Mouse (Mus musculus): ENCODE results near the gene Siah3.

The Siah3 gene

DNA sequence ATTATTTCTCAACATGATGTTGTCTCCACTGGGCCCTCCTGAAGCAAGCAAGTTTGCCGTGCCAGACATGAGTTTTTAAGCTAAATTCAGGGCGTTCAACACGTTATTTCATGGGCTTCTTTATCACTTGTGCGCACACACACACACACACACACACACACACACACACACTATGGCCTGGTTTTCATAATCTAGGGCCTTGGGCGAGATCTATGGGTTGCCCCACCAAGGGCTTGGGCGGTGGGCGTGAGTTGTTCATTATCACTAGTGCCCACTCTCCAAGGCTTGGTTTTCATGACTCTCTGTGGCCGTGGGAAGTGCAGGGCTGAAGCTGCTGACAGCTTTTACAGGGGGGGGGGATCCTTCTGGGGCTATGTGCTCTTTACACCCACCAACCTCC is 63.9 kb downstream of the Siah3 start:
- in situ Hi-C loops (cut with MboI), result no loop called here

GRCm38 (mm10) chr14:75524648-75525047 is 68.9 kb downstream of the Siah3 start:
- in situ Hi-C loops (cut with MboI), result no loop called here

DNA sequence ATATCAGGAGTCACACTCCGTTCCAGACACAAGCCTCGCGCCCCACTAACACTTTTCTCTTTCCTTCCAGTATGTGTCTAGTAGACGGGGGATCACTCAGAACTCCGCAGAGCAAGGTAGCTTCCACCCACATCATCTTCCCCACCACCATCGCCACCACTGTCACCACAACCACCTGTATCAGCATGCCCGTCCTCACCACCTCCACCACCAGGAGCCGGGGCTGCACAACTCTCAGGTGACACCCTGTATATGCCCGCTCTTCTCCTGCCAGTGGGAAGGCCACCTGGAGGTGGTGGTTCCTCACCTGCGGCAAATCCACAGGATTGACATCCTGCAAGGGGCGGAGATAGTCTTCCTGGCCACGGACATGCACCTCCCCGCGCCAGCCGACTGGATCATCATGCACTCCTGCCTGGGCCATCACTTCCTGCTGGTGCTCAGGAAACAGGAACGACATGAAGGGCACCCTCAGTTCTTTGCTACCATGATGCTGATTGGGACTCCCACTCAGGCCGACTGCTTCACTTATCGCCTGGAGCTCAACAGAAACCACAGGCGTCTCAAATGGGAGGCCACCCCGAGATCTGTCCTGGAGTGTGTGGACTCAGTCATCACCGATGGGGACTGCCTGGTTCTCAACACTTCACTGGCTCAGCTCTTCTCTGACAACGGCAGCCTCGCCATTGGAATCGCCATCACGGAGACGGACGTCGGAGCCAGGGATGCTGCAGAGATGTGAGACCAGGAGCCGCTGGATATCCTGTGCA is 69.8 kb downstream of the Siah3 start:
- in situ Hi-C loops (cut with MboI), result no loop called here

DNA sequence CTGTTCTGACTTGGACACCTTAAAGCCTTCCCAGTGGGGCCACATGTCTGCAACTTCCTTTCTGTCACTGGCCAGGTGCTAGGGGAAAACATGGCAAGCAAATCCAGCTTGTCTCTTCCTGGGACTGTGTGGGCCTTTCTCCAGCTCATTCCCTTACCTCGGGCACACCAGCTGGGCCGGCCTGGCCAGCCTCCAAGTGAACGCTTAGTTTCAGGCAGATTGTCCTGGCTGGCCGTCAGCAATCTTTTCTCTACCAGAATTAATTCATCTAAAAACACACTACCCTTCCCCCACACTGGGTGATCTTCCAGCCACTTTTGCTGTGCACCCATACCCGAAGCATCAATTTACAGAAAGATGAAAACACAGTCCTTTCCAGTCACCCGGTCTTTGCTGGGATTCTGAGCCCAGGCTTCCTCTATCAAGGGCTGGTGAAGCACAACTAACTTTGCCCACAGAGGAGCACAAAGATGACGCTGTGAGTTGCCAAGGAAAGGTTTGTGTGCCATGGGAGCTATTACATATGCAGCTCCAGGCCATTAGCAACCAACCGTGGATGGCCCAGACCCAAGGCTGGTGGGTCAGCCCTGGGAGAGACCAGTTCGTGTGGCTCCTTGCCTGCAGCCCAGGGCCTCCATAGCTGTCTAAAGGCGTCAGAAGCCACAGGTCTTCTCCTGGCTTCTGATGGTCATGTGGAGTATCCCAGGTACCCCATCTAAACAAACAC is 71.8 kb downstream of the Siah3 start:
- in situ Hi-C loops (cut with MboI), result no loop called here

- in situ Hi-C loops (cut with MboI), result no loop called here
These were observed 75.1 kb downstream of the Siah3 start for GRCm38 (mm10) chr14:75530815-75531353.

DNA sequence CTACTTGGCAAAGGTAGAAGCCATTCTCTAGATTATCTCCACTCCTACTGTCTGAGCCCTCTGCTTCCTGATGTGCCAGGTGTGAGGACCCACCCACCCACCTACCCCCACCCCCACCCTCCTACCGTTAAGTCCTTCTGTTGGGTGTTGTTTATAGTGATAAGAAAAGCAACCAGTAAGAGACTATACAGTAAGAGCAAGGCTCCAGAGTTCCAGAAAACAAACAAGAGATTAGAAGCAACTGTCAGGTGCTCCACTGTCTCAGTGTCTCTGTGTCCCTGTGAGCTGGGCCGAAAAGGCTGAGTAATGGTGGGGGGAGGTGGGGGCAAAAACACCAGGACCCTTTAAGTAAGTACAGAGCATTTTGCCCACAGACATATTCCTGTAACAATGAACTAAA is 83.4 kb downstream of the Siah3 start:
- in situ Hi-C loops (cut with MboI), result no loop called here

- in situ Hi-C loops (cut with MboI), result no loop called here
These were observed 84.6 kb downstream of the Siah3 start for GRCm38 (mm10) chr14:75540216-75540995.

DNA sequence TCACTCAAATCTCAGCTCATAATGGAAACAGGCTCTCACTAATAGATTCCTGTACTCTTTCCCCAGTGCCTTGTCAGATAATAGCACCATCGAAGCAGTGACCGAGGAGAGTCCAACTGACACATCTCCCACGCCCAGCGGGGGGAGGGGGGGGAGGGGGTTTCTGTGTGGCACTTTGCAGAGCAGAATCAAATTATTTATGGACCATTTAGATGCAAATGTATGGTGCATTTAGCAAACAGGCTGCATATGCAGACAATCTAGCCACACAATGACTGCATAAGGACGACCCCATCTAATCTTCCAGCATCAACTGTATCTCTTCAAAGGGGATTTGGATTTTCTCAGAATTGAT is 85.2 kb downstream of the Siah3 start:
- in situ Hi-C loops (cut with MboI), result no loop called here

GRCm38 (mm10) chr14:75541731-75542130 is 85.9 kb downstream of the Siah3 start:
- in situ Hi-C loops (cut with MboI), result no loop called here

GRCm38 (mm10) chr14:75561577-75562331 is 106.0 kb downstream of the Siah3 start:
- in situ Hi-C loops (cut with MboI), result no loop called here

- in situ Hi-C loops (cut with MboI), result no loop called here
These were observed 109.9 kb downstream of the Siah3 start for GRCm38 (mm10) chr14:75565534-75566140.

DNA sequence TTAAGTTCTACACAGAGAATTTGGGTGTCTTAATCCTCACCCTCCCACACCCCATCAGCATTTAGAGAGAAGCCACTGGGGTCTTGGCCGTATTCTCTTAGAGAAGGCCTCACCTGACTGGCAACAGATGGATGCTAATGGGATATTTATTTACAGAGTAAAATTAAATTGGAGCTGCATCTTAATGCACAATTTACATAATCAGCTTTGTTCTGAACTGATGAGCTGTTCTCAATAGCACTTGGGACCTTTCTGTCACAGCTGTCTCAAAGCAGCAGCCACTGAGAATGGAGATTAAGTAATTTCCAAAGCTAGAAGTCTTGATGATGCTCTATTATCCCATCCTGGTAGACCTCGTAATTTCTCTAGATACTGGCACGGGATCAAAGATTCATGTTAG is 110.5 kb downstream of the Siah3 start:
- in situ Hi-C loops (cut with MboI), result no loop called here

DNA sequence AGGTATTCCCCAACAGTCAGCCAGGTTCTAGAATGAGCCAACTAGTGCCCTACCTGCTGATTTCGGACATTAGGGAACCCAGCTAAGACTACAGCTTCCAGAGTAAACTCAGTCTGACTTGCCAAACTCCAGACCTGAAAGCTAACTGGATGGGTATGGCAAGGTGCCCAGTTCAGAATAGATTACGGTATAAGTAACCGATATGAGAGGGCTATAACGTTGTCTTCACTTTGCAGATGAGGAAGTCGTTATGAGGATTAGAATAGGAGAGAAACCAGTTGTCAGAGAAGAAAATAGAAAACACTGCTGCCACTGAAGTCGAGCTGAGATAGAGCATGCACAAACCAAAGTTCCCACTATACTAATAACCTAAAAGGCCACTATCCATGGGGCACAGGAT is 123.2 kb downstream of the Siah3 start:
- in situ Hi-C loops (cut with MboI), result no loop called here
